Mouse (Mus musculus): ENCODE data around the gene Lhx2. TPM values are rescaled to one million over a fixed set of nuclear protein-coding genes. Genes with fewer than 3 reads are reported as not detected.

Lhx2 gene
- polyA plus RNA-seq, 1 experiment from 2014 or later, result 21.9 TPM

DNA sequence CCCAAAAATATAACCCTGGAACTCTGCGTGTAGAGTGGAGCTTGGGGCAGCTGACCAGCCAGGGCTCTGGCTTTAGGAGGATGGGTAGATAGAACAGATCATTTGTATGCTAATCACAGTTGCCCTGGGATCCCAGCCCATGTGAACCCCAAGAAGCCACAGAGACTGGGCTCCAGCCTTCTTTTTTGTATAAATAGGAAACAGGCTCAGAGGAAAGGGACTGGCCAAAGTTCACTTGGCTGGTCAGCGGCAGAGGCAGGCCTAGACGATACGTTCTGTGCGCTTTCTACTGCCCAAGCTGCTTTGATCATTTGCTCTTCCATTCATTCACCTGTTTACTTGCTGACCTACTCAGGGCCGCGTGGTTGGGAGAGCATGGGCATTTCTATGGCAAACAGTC, 27.1 kb downstream of the Lhx2 start:
- 64% methylated on average over 7 of the region's 7 CpGs for WGBS
- H3K27me3 ChIP-seq (ENCODE audit: control insufficient read depth, insufficient read depth, low read length), result peaks cover 82% of the 10 kb centered on the region

DNA sequence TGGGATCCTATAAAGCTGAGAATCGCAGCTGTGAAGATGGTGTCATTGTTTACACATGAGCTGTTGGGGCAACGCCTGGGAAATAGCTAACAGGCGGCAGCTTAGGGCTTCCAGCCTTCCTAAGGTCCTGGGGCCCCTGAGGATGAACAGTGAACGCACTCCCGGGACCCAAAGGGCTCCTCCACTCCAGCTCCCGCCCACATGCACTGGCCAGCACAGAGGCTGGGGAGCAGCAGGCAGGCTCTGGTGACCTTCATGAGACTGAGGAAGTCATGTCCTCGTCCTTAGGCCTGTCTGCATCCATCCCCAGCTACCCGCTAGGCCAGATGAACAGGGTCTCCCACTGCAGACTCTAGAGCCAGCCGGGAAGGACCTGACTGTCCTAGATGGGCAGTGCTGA, 27.9 kb downstream of the Lhx2 start:
- H3K4me3 ChIP-seq (ENCODE audit: low read depth, low read length), result no peak overlapping the region
- H3K4me2 ChIP-seq (replicated peaks; ENCODE audit: low read depth, low read length), result no peak overlapping the region
- H3K9ac ChIP-seq (ENCODE audit: low read depth, low read length), result no peak overlapping the region
- DNase-seq (ENCODE audit: low spot score) (no peak), ATAC-seq (ENCODE audit: low FRiP score) (no peak)
- H3K9me3 ChIP-seq (ENCODE audit: control insufficient read depth, low read length), result no peaks in the 10 kb centered on the region
- no peaks in the 10 kb centered on the region for H3K4me1 ChIP-seq (replicated peaks; ENCODE audit: control insufficient read depth, insufficient read depth, low read length)
- no peak overlapping the region for H3K27ac ChIP-seq (ENCODE audit: low read depth, low read length)
- H3K27me3 ChIP-seq (ENCODE audit: control insufficient read depth, insufficient read depth, low read length), result peaks cover 74% of the 10 kb centered on the region
- no peaks in the 10 kb centered on the region for H3K36me3 ChIP-seq (ENCODE audit: control insufficient read depth, insufficient read depth, low read length)
- 19% methylated on average over 9 of the region's 9 CpGs for WGBS

More for the DNA sequence above, 27.1 kb downstream of the Lhx2 start:
- H3K9ac ChIP-seq (ENCODE audit: low read depth, low read length), result no peak overlapping the region
- DNase-seq (ENCODE audit: low spot score) (no peak), ATAC-seq (ENCODE audit: low FRiP score) (no peak)
- H3K4me2 ChIP-seq (replicated peaks; ENCODE audit: low read depth, low read length), result no peak overlapping the region
- H3K36me3 ChIP-seq (ENCODE audit: control insufficient read depth, insufficient read depth, low read length), result no peaks in the 10 kb centered on the region
- H3K4me3 ChIP-seq (ENCODE audit: low read depth, low read length), result no peak overlapping the region
- no peaks in the 10 kb centered on the region for H3K4me1 ChIP-seq (replicated peaks; ENCODE audit: control insufficient read depth, insufficient read depth, low read length)
- H3K9me3 ChIP-seq (ENCODE audit: control insufficient read depth, low read length), result no peaks in the 10 kb centered on the region
- no peak overlapping the region for H3K27ac ChIP-seq (ENCODE audit: low read depth, low read length)

- Histone ChIP-seq H3K27ac (ENCODE audit: low read depth, low read length) (no peak overlapping the region), H3K9me3 (ENCODE audit: control insufficient read depth, low read length) (no peaks in the 10 kb centered on the region), H3K36me3 (ENCODE audit: control insufficient read depth, insufficient read depth, low read length) (no peaks in the 10 kb centered on the region), H3K9ac (ENCODE audit: low read depth, low read length) (no peak overlapping the region), H3K4me2 (replicated peaks; ENCODE audit: low read depth, low read length) (no peak overlapping the region), H3K4me3 (ENCODE audit: low read depth, low read length) (no peak overlapping the region), H3K4me1 (replicated peaks; ENCODE audit: control insufficient read depth, insufficient read depth, low read length) (no peaks in the 10 kb centered on the region), H3K27me3 (ENCODE audit: control insufficient read depth, insufficient read depth, low read length) (peaks cover 69% of the 10 kb centered on the region)
- no peak for ATAC-seq (ENCODE audit: low FRiP score)
- DNase-seq (ENCODE audit: low spot score), result no peak
- 69% methylated on average over 5 of the region's 5 CpGs for WGBS
Observed at GRCm38 (mm10) chr2:38367852-38368251, 28.8 kb downstream of the Lhx2 start.

GRCm38 (mm10) chr2:38368746-38369330, 29.8 kb downstream of the Lhx2 start:
- H3K27ac ChIP-seq (ENCODE audit: low read depth, low read length), result no peak overlapping the region
- H3K9ac ChIP-seq (ENCODE audit: low read depth, low read length), result no peak overlapping the region
- ATAC-seq (ENCODE audit: low FRiP score), result 0 out of 2 replicates have a peak, but pooled peaks have one; percentile 43
- no peaks in the 10 kb centered on the region for H3K9me3 ChIP-seq (ENCODE audit: control insufficient read depth, low read length)
- peak; percentile 67 for DNase-seq (ENCODE audit: low spot score)
- H3K4me3 ChIP-seq (ENCODE audit: low read depth, low read length), result no peak overlapping the region
- H3K27me3 ChIP-seq (ENCODE audit: control insufficient read depth, insufficient read depth, low read length), result peaks cover 68% of the 10 kb centered on the region
- no peaks in the 10 kb centered on the region for H3K36me3 ChIP-seq (ENCODE audit: control insufficient read depth, insufficient read depth, low read length)
- H3K4me1 ChIP-seq (replicated peaks; ENCODE audit: control insufficient read depth, insufficient read depth, low read length), result no peaks in the 10 kb centered on the region
- H3K4me2 ChIP-seq (replicated peaks; ENCODE audit: low read depth, low read length), result peak overlapping the region; percentile 26; the same call in 1 of the 2 replicates
- 6% methylated on average over 31 of the region's 31 CpGs for WGBS

DNA sequence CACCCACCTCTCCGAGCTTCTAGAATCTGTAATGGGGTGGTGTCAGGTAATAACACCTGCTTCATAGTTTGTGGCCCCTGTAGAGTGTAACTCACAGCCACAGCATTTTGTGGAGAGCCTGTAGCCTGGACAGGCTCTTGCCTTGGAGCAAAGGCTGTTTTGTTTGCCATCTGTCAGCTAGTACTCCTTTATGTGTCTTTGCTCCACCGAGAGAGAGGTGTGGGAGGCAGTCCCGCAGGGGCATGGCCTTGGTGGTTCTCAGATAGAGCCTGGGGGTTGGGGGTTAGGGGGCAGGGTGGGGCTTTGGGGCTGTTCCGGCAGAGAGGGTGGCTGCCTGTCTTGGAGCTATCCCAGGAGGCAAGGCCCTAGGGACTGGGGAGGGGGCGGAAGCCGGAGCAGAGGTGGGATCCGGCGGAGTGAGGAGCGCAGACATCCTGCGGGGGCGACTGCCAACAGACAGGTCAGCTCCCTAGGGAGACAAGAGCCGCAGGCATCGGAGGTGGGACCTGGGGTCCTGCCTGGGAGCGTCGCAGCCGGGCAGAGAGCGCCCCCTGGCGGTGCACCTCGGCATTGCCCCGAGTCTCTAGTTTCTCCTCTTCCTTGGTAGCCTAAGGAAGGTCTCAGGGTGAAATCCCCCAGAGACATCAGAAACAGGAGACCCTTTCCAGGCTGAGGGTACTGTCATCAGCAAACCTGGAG, 36.7 kb downstream of the Lhx2 start:
- H3K27me3 ChIP-seq (ENCODE audit: control insufficient read depth, insufficient read depth, low read length), result peaks cover 49% of the 10 kb centered on the region
- DNase-seq (ENCODE audit: low spot score) (peak; percentile 83), ATAC-seq (ENCODE audit: low FRiP score) (peak; percentile 45; the same call in 1 of the 2 replicates)
- H3K4me3 ChIP-seq (ENCODE audit: low read depth, low read length), result no peak overlapping the region; the same call in 1 of the 2 replicates
- peaks cover 2% of the 10 kb centered on the region; the same call in 1 of the 2 replicates for H3K4me1 ChIP-seq (replicated peaks; ENCODE audit: control insufficient read depth, insufficient read depth, low read length)
- no peak overlapping the region for H3K9ac ChIP-seq (ENCODE audit: low read depth, low read length)
- peak overlapping the region; percentile 11; the same call in 1 of the 2 replicates for H3K4me2 ChIP-seq (replicated peaks; ENCODE audit: low read depth, low read length)
- no peaks in the 10 kb centered on the region for H3K36me3 ChIP-seq (ENCODE audit: control insufficient read depth, insufficient read depth, low read length)
- H3K9me3 ChIP-seq (ENCODE audit: control insufficient read depth, low read length), result no peaks in the 10 kb centered on the region
- no peak overlapping the region for H3K27ac ChIP-seq (ENCODE audit: low read depth, low read length)
- 4% methylated on average over 20 of the region's 20 CpGs for WGBS

DNA sequence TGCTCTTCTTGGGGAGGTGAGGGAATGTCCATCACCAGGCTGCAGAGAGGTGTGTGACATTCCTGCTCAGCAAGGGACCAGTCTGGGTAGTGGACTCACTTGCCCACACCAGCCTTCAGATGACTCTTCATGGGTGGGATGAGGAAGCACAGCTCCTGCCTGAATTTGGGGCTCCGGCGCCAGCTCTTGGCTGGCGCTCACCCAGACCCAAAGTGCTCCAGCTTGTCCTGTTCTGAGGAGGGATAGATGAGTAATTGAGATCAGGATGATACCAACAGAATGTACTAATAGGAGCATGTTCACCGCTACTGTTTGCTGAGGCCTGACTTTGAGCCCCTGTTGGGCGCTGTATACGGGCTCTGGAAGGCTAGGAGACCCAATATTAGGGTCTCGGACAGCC, 38.2 kb downstream of the Lhx2 start:
- DNase-seq (ENCODE audit: low spot score), result no peak
- H3K4me1 ChIP-seq (replicated peaks; ENCODE audit: control insufficient read depth, insufficient read depth, low read length), result peaks cover 2% of the 10 kb centered on the region; the same call in 1 of the 2 replicates
- peaks cover 44% of the 10 kb centered on the region for H3K27me3 ChIP-seq (ENCODE audit: control insufficient read depth, insufficient read depth, low read length)
- no peak overlapping the region for H3K9ac ChIP-seq (ENCODE audit: low read depth, low read length)
- H3K36me3 ChIP-seq (ENCODE audit: control insufficient read depth, insufficient read depth, low read length), result no peaks in the 10 kb centered on the region
- WGBS, result 76% methylated on average over 7 of the region's 7 CpGs
- no peak overlapping the region for H3K4me2 ChIP-seq (replicated peaks; ENCODE audit: low read depth, low read length)
- no peak for ATAC-seq (ENCODE audit: low FRiP score)
- no peak overlapping the region for H3K27ac ChIP-seq (ENCODE audit: low read depth, low read length)
- H3K9me3 ChIP-seq (ENCODE audit: control insufficient read depth, low read length), result no peaks in the 10 kb centered on the region
- H3K4me3 ChIP-seq (ENCODE audit: low read depth, low read length), result no peak overlapping the region

DNA sequence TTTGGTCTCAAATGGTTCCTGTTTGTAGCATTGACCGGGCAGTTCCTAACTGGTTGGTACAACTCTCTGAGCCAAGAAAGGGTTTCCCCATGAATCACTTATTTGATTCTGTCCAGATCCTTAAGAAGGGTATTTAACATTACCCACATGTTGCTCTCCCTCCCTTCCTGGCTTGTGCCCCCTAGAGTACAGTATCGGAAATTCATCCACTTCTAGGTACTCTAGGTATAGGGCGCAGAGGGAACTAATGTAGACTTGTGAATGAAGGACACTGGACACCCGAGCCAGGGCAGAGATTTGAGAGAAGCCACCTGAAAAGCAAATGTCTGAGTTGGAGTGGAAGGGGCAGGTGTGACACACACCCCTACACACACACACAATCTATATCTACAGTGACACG, 39.3 kb downstream of the Lhx2 start:
- 27% methylated on average over 5 of the region's 5 CpGs for WGBS
- peak; percentile 62 for DNase-seq (ENCODE audit: low spot score)

GRCm38 (mm10) chr2:38378849-38379545, 39.9 kb downstream of the Lhx2 start:
- H3K9me3 ChIP-seq (ENCODE audit: control insufficient read depth, low read length), result no peaks in the 10 kb centered on the region
- 5% methylated on average over 29 of the region's 29 CpGs for WGBS
- no peak overlapping the region for H3K9ac ChIP-seq (ENCODE audit: low read depth, low read length)
- H3K27ac ChIP-seq (ENCODE audit: low read depth, low read length), result no peak overlapping the region
- no peak overlapping the region for H3K4me3 ChIP-seq (ENCODE audit: low read depth, low read length)
- ATAC-seq (ENCODE audit: low FRiP score) (no peak), DNase-seq (ENCODE audit: low spot score) (no peak)
- H3K4me1 ChIP-seq (replicated peaks; ENCODE audit: control insufficient read depth, insufficient read depth, low read length), result peaks cover 2% of the 10 kb centered on the region; the same call in 1 of the 2 replicates
- no peaks in the 10 kb centered on the region for H3K36me3 ChIP-seq (ENCODE audit: control insufficient read depth, insufficient read depth, low read length)
- peaks cover 36% of the 10 kb centered on the region for H3K27me3 ChIP-seq (ENCODE audit: control insufficient read depth, insufficient read depth, low read length)
- H3K4me2 ChIP-seq (replicated peaks; ENCODE audit: low read depth, low read length), result no peak overlapping the region

More for the DNA sequence above, 39.3 kb downstream of the Lhx2 start:
- no peaks in the 10 kb centered on the region for H3K9me3 ChIP-seq (ENCODE audit: control insufficient read depth, low read length)
- H3K9ac ChIP-seq (ENCODE audit: low read depth, low read length), result no peak overlapping the region
- H3K36me3 ChIP-seq (ENCODE audit: control insufficient read depth, insufficient read depth, low read length), result no peaks in the 10 kb centered on the region
- no peak overlapping the region for H3K27ac ChIP-seq (ENCODE audit: low read depth, low read length)
- peaks cover 37% of the 10 kb centered on the region for H3K27me3 ChIP-seq (ENCODE audit: control insufficient read depth, insufficient read depth, low read length)
- H3K4me2 ChIP-seq (replicated peaks; ENCODE audit: low read depth, low read length), result no peak overlapping the region
- ATAC-seq (ENCODE audit: low FRiP score), result no peak
- peaks cover 2% of the 10 kb centered on the region; the same call in 1 of the 2 replicates for H3K4me1 ChIP-seq (replicated peaks; ENCODE audit: control insufficient read depth, insufficient read depth, low read length)
- H3K4me3 ChIP-seq (ENCODE audit: low read depth, low read length), result no peak overlapping the region

Data from hindbrain, embryonic 11.5 days (tissue).